Comparison of ENCODE assay signal across 9 mouse cellular contexts in genomic region chr1:72593340-72593951, GRCm38 (mm10). TPM values are rescaled to one million over a fixed set of nuclear protein-coding genes. Genes with fewer than 3 reads are reported as not detected.
DNase-seq lines count a peak whose midpoint lies in the region; ATAC-seq lines count a peak whose summit lies in the region.
"Had no signal": no experiment of that assay in that cellular context is flagged by ENCODE, and none has a peak within 500 bp of the region (broad histone marks: within the 10 kb centered on the region; RNA-seq: fewer than 3 reads in every experiment).

No protein-coding gene starts in this region.

- no peak overlapping the region for H3K9ac ChIP-seq in hindbrain, embryonic 14.5 days
- H3K9ac ChIP-seq: liver, embryonic 15.5 days had no signal

- 69% methylated on average over 20 of the region's 20 CpGs for WGBS in hindbrain, embryonic 14.5 days

- H3K9me3 ChIP-seq in hindbrain, embryonic 14.5 days (ENCODE audit: control insufficient read depth, low read length), result no peaks in the 10 kb centered on the region
- H3K9me3 ChIP-seq: liver, embryonic 15.5 days had no signal

- H3K4me3 ChIP-seq in hindbrain, embryonic 14.5 days (replicated peaks; ENCODE audit: low read length), result no peak overlapping the region
- H3K4me3 ChIP-seq: liver, embryonic 15.5 days had no signal

- H3K4me2 ChIP-seq in hindbrain, embryonic 14.5 days (replicated peaks), result no peak overlapping the region
- H3K4me2 ChIP-seq: liver, embryonic 15.5 days had no signal

- H3K27ac ChIP-seq in hindbrain, embryonic 14.5 days, result peak overlapping the region; percentile 71
- H3K27ac ChIP-seq: liver, embryonic 15.5 days had no signal

- H3K27me3 ChIP-seq in hindbrain, embryonic 14.5 days (ENCODE audit: control insufficient read depth, insufficient read depth, low read length), result no peaks in the 10 kb centered on the region
- H3K27me3 ChIP-seq: liver, embryonic 15.5 days had no signal

- H3K36me3 ChIP-seq in hindbrain, embryonic 14.5 days (replicated peaks; ENCODE audit: control insufficient read depth, insufficient read depth), result peaks cover 97% of the 10 kb centered on the region

- ATAC-seq in frontal cortex, adult (ENCODE audit: low TSS enrichment), result peak; percentile 94
- peak; percentile 47; the same call in 1 of the 2 replicates for ATAC-seq in hindbrain, embryonic 14.5 days (ENCODE audit: low FRiP score)

- peak; percentile 89 for DNase-seq in MN1 (ENCODE audit: low spot score)
- DNase-seq in adrenal gland, postnatal 10 days, result peak; percentile 71
- no peak for DNase-seq in hindbrain, embryonic 14.5 days (ENCODE audit: low spot score)
- peak; percentile 69 to 87 for DNase-seq in left cerebral cortex, adult 9 months (ENCODE audit: low spot score in 2 of 2)
- DNase-seq in right cerebral cortex, postnatal 10 days (ENCODE audit: low spot score in 2 of 2), result peak; percentile 71 to 86
- DNase-seq in thymus, postnatal 0 days (ENCODE audit: low spot score), result no peak
- DNase-seq in spleen, postnatal 4 days (ENCODE audit: low spot score in 2 of 2), result no peak

- no peaks in the 10 kb centered on the region for H3K4me1 ChIP-seq in hindbrain, embryonic 14.5 days (replicated peaks; ENCODE audit: control insufficient read depth, insufficient read depth, low read length)
- H3K4me1 ChIP-seq: liver, embryonic 15.5 days had no signal

RNA-seq across cellular contexts. Expression of gene Smarcal1, which starts 10.4 kb away (rescaled TPM):
- total RNA-seq in adrenal gland, postnatal 10 days (2021), result 10 to 100 TPM; 26.3 to 40.2 TPM
- polyA plus RNA-seq in hindbrain, embryonic 14.5 days (2014; fragmentation: Nextera tagmentation; extraction: Ambion mirVana), result 27.2 and 35.2 TPM in 2 replicates
- 16.2 and 17.2 TPM in 2 replicates for polyA plus RNA-seq in thymus, postnatal 0 days (2015; fragmentation: Nextera tagmentation; extraction: Ambion mirVana)

RNA-seq across cellular contexts. Expression of gene March4, which starts 56.7 kb away (rescaled TPM):
- 1 to 10 TPM; 1.3 to 2.5 TPM for total RNA-seq in adrenal gland, postnatal 10 days (2021)
- 10.2 and 11.1 TPM in 2 replicates for polyA plus RNA-seq in hindbrain, embryonic 14.5 days (2014; fragmentation: Nextera tagmentation; extraction: Ambion mirVana)
- polyA plus RNA-seq in thymus, postnatal 0 days (2015; fragmentation: Nextera tagmentation; extraction: Ambion mirVana), result not detected in 2 replicates
- polyA plus RNA-seq: liver, embryonic 15.5 days had no signal

Comparison
In these comparisons a context has a peak if more than half of its experiments do, and no peak if none do; other contexts are left out.
1. DNase-seq: peak in MN1 (single experiment), adrenal gland, postnatal 10 days (single experiment), left cerebral cortex, adult 9 months (2 of 2) and right cerebral cortex, postnatal 10 days (2 of 2); none in hindbrain, embryonic 14.5 days (single experiment), thymus, postnatal 0 days (single experiment) and spleen, postnatal 4 days (0 of 2).
2. RNA of gene March4, which starts 56.7 kb away (polyA plus RNA-seq): 10.2 to 11.1 TPM in hindbrain, embryonic 14.5 days; not detected in thymus, postnatal 0 days; every median in the first group is over 10 times any median in the second.